Mouse (Mus musculus) spleen, postnatal 10 days (tissue): ENCODE measurements around the gene Prkcd.
A peak's percentile ranks its signal among the peaks of the same experiment; 100 is the strongest.

ENCODE experiments used
- DNase-seq, 2 experiments: peaks; one replicate each; pipeline ENCODE4 v3.0.0; 2021 to 2022; ENCODE audit warnings: low spot score in 2 of 2

Prkcd gene

DNA sequence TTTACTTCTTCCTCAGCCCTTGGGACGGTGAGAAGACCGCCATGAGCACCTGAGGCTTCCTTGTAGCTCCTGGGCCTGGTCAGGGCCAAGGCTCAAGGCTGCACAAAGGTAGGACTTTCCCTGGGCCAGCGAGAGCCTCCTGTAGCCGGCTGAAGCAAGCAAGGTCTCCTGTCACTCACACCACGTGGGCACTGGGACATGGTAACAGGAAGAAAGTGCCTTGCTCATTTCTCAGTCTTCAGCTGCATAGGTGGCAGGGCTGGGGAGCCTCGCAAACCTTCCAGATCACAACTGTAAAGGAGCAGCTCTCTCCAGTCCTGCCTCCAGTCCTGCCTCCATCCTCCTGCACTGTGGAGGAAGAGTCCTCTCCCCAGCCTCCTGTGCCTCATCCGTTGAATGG, 50.2 kb downstream of the Prkcd start:
- DNase-seq = no peak

DNA sequence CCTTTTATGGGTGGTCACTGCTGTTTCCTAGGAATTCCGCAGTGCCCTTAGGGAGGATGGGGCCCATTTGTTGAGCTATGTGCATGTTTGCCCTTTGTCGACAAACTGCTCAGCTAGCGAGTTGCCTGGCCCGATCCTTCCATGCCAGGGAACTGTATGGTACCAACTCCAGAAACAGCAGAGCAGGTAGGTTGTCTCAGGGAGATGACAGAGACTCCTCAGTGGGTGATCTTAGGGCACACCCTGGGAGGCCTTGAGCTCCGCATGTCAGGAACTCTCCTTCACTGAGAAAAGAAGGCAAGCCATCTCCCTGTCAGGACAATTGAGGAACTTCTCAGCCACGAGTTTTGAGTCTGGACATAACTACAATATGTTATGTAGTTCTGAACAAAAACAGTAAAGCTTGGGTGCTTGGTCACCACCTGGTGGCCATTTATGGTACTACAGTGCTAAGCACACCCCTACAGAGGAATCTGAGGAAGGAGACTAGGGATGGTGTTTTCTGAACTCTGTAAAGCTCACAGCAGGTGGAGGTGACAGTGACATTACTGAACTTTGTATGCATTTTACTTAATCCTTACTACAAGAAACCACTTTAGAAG, 51.9 kb downstream of the Prkcd start:
- DNase-seq = peak; percentile 84 to 86

- DNase-seq = no peak
Measured at GRCm38 (mm10) chr14:30573235-30573634, 52.8 kb downstream of the Prkcd start.

DNA sequence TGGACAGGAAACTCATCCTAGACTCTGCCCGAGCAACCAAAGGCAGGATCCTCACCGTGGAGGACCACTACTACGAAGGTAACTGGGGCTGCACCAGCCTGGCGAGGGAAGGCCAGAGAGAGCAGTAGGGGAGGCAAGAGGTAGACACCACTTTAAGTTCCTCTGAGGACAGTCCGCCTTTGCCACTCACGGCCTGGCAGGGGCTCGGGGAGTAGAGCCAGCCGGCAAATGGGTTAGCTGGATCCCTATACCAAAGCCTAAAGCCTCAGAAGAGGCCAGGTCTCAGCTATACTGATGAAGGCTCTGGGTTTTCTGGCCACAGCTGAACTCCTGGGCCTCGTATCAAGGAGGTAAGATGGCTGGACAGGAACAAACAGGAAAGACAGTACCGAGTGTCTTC, 53.8 kb downstream of the Prkcd start:
- no peak for DNase-seq

- DNase-seq = no peak
Measured at GRCm38 (mm10) chr14:30570303-30570702, 55.7 kb downstream of the Prkcd start.

DNA sequence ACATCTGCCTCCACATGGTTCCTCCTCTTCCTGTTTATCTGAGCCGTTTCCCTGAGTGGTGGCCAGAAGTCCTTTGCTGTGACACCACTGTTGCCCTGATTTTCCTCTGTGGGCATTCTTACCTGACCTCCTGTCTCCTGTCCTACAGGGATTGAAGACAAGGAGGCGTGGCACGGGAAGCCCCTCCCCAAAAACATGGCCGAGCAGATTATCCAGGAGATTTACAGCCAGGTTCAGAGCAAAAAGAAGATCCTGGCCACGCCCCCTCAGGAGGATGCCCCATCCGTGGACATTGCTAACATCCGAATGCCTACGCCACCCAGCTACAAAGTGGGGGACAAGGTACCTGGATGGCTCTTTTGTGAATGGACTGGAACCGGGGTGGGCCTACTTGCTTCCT, 58.0 kb downstream of the Prkcd start:
- DNase-seq = no peak

GRCm38 (mm10) chr14:30566317-30566716, 59.7 kb downstream of the Prkcd start:
- no peak for DNase-seq

- peak; percentile 60 to 77 for DNase-seq
Measured at GRCm38 (mm10) chr14:30564451-30564850, 61.6 kb downstream of the Prkcd start.

GRCm38 (mm10) chr14:30562343-30562742, 63.7 kb downstream of the Prkcd start:
- no peak for DNase-seq

DNA sequence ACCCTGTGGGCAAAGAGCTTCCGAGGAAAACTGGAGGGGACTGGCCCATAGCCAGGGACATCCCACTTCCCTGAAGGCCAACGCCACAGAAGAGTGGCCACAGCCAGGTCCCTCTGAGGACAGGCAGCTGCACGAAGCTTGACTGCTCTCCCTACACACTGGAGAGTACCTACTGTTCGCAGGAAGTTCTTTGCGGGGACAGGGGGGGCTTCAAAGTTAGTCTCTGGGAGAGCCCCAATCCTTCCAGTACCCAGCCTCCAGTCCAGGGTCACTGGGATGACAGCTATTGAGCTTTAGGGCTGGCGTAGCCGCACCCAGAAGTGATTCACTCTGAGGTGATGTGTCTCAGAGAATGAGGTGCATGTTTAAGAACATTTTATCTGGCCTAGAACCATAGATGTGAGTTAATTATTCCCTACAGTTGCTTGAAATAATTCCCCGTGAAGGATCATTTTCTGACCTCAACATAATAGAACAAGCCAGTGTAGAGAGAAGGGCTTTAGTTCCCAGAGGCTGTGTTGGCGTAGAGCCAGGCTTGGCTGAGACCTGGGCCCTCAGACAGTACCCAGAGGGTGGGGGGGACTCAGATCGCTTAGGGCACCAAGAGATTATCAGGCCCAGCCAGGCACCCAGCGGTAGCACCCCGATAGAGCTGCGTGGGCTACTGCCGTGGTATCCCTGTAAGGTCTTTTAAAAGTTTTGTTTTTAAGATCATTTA, 64.4 kb downstream of the Prkcd start:
- peak; percentile 74 to 83 for DNase-seq

- no peak for DNase-seq
Measured at GRCm38 (mm10) chr14:30560803-30561389, 65.1 kb downstream of the Prkcd start.

DNA sequence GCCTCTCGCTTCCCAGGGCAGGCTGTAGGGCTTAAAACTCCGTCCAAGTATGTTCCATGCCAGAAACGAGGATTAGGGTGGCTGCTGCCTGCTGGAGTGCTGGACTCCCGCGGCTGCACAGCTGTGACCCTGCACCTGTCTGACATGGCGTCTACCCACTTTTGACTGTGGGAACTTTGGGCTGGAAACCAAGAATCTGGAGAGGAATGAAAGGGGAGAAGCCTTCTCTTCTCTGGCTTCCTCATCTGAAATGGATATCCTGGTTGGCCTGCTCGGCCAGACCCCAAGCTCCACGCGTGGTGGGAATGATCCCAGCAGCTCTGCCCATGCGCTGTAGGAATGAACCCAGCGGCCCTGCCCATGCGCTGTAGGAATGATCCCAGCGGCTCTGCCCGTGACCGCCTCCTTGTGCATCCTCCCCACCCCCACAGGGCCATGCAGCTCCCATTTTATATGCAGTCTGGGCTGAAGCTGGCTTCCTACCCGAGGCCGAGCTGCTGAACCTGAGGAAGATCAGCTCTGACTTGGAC, 66.6 kb downstream of the Prkcd start:
- no peak for DNase-seq

- DNase-seq = no peak
Measured at GRCm38 (mm10) chr14:30557730-30558129, 68.3 kb downstream of the Prkcd start.

DNA sequence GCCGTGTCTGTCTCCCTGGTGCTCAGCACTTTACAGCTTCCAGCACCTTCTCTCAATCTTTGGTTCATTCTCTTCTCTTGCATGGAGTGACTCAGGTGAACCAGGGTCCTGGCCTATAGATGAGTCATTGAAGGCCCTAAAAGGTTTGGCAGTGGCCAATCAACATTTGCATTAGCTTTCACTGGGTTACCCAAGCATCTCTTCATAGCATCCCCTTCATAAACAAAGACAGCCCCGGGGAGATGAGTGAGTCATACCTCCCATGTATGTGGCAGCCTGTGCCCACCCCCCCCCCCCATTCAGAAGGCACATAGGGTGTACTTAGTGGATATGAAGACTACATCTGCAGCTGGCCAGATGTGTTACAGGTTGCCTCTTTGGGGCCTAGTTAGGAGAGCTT, 69.4 kb downstream of the Prkcd start:
- DNase-seq = no peak

DNA sequence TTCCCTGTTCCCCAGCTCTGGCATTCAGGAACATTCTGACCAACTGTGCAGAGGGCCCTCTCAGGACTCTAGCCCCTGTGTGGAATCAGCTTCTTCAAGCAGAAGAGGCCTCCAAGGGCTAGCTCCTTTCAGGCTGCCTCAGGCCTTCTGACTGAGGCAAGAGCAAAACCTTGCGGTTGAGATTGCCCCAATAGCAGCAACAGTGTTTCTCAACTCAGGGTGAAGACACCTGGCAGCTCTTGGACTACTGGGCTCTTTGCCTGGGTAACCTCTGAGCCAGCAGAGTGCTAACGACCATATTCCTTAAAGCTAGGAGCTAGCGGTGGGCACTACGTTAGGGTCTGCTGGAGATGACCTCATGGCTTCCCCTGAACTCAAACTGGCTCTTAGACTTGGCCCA, 72.8 kb downstream of the Prkcd start:
- no peak for DNase-seq

DNA sequence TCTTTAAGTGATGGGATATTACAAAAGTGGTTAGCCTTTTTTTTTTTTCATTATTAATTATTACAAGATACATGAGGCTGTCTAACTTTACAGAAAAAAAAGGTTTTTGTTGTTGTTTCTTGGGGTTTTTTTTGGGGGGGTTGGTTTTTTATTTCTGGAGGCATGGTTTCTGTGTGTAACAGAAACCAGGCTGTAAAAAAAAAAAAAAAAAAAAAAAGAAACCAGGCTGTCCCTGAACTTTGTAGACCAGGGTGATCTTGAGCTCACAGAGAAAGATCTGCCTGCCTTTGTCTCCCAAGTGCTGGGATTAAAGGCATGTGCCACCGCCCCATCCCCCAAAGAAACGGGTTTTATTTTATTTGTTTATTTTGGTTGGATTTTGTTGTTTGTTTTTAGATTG, 74.0 kb downstream of the Prkcd start:
- DNase-seq = no peak

DNA sequence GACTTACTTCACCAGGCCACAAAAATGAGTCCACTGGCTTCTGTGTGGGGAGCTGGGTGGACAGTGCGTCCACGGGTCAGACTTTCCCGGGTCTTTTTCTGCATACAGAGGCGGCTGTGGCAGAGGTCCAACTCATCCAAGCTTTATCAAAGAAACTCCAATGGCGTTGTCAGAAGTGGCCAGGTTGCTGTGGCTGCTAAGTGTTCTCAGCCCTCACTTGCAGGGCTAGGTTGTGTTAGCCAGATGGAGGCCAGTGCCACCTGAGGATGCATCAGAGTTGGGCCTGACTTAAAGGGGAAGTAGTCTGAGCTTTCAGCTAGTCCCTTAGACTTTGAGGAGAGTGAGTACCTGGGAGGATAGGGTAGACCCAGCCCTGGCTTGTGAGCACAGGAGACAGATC, 74.5 kb downstream of the Prkcd start:
- peak in 1 of 2 experiments; percentile 37 for DNase-seq

- DNase-seq = peak in 1 of 2 experiments; percentile 49
Measured at GRCm38 (mm10) chr14:30550232-30551070, 75.6 kb downstream of the Prkcd start.

GRCm38 (mm10) chr14:30549777-30550149, 76.2 kb downstream of the Prkcd start:
- peak in 1 of 2 experiments; percentile 57 for DNase-seq

DNA sequence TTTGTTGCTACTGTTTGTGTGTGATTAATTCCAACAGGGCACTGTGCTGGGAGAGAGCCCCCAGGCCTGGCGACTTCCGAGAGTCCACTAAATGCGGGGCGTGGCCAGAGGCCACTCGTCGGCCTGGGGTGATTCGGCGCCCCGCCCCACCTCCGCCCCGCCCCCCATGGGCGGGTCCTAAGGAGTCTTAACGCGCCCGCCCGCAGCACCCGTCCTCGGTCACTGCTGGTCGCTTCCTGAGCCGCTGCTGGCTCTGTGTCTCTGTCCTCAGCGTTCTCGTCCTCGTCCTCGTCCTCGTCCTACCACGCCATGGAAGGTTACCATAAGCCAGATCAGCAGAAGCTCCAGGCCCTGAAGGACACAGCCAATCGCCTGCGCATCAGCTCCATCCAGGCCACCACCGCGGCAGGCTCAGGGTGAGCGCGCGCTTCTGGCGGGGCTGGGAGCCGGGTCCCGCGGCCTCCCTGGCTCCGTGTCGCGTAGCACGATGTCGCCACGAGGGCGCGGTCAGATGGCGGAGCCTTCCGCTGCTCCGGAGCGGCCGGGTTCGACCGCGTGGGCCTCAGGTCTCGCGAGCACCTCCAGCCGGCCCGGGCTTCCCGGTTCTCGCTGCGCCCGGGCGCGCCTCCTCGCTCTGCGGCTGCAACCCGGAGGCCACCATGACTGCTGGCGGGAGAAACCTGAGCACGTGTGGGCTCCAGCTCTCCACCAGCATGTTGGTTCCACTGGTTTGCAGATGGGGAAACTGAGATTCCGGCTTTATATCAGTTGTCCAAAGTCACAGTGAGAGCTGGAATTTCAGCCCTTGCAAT, 76.8 kb downstream of the Prkcd start:
- DNase-seq = peak; percentile 98 to 99

DNA sequence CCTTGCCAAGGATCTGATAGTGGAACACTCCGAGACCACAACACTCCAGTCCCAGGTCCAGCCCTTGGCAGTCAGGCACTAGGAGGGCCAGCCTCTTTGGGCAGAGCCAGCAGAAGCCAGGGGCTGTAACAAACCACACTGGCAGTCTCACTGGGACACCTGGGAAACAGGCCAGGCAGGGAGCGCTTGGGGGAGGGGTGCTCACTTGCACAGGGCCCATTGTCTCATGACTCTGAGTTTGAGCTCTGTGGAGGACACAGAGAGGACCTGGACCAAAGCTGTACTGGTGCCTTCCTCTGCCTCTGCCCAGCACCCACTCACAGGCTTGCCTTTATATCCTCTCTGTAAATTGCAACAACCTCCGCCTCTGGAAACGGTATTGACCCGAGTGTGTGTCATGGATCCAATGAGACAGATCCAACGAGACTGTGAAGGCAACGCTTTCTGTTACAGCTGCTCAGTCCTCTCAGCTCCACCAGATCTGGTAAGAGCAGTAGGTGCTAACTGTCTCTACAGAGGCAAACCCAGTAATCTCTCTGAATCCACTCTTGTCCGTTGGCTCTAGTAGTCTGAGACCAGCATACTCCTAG, 77.8 kb downstream of the Prkcd start, which contains the start of gene Tkt:
TSS of gene Tkt (plus strand) at position 229 of the 590 bp plus-strand sequence.
- peak in 1 of 2 experiments; percentile 37 for DNase-seq
